Mouse (Mus musculus): ENCODE measurements at regions not wholly inside any gene's neighbourhood (a gene's known extent, or its start where the extent isn't known, plus 50 kb on each side); places are given as distances from the start of the nearest gene placed in this dataset.

DNA sequence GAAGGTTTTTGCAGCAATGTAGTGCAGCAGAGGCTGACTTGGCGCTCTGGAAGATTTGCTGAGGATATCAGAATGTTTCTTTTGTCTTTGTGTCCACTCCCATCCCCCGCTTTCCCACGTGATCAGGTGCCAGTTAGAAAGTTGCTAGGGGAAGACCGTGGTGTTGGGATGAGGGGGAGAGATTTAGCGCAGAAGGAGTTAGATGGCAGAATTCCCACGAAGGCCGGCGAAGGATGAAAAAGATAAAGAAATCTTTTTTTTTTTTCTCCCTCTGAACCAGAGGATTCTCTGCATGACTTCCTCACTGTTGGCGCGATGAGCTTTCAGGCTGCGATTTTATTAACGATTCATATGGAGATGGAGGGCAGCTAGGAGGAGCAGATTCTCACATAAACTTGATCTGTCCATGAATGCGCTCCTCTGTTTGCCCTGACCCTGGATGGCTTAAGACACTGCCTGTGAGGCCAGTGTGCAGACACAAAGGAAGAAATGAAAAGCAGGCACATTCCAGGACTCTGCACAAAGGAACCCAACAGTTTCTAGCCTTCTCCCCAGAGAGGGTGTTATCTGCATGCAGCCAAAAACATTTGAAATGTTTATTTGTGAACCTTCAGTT is 201.5 kb downstream of the Gm11146 start:
- DNase-seq (ENCODE audit: low spot score), result peak; percentile 45

DNA sequence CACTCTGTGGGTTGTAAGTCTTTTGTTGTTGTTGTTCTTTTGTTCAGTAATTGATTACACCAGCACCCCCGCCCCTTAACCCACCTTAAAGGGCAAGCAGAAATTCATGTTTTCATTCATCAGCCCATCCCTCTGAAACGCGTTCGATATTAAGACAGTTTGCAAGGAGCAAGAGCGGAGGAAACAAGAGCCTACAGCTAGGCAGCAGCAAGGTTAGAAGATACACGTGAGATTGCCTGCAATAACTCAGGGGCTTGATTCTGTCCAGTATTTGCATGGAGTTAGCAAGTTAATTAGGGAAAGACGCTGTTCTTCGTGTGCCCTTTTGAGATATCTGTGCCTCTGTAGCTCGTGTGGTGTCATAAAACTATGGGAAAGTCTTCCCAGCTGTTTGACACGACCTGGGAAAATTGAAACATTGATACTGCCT is 202.0 kb downstream of the Gm11146 start:
- DNase-seq (ENCODE audit: low spot score), result no peak

DNA sequence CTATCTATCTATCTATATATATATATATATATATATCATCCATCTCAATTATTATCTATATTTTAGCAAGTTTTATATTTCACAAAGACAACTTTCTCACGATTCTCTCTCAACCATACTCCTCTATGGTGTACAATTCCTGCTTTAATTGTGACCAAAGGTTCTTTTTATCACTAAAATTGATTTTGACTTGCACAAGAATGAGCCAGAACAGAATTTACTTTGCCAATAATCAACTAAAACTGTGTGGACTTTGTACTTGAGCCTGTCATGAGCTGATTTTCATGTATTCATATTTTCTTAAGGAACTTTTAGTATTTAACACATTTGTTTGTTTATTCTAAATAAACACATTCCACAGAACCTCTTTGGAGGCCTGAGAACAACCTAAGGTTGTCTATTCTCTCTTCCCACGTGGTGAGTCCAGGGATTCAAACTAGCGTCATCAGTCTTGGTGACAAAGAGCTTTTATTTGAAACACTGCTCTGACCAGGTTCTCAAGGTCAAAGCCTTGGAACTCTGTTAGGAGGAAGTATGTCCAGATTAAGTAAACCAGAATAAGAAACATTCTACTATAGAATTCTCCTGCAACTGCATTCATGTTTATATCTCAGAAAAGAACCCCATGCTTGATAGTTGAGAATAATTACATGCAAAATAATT is 207.7 kb downstream of the Gm11146 start:
- no peak for DNase-seq (ENCODE audit: low spot score)

DNA sequence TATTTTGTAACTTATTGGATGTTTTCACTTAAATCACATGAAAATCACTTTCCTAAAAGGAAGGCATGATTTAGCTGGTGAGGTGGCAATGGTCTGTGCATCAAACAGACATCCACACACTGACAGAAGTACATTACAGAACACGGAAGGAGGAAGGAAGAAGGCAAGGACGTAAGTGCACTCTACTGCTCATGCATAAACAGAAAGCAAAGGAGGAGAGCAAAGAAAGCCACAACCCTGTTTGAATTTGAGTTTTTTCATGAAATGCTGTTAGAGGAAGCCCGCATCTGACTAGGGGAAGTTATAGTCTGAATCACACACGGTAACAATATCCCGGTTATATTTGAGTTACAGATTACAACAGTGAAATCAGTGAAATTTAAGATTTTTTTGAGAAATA is 208.4 kb downstream of the Gm11146 start:
- no peak for DNase-seq (ENCODE audit: low spot score)

DNA sequence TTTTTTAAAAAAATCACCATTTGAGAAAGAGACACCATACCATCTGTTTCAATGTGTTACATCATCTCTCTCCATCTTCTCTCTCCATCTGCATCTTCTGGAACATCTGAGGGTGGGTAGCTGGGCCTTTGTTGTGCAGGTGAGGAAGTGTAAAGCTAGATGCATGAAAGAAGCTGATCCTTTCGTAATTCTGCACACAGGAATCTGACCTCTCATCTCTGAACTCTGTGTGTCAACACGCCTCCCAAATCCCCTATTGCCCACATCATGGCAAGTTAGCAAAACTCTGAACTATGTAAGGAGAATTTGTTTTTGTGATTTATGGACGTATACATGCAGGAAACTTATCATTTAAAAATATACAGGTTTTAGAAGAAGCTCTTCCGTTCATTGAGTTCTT is 209.7 kb downstream of the Gm11146 start:
- no peak for DNase-seq (ENCODE audit: low spot score)

DNA sequence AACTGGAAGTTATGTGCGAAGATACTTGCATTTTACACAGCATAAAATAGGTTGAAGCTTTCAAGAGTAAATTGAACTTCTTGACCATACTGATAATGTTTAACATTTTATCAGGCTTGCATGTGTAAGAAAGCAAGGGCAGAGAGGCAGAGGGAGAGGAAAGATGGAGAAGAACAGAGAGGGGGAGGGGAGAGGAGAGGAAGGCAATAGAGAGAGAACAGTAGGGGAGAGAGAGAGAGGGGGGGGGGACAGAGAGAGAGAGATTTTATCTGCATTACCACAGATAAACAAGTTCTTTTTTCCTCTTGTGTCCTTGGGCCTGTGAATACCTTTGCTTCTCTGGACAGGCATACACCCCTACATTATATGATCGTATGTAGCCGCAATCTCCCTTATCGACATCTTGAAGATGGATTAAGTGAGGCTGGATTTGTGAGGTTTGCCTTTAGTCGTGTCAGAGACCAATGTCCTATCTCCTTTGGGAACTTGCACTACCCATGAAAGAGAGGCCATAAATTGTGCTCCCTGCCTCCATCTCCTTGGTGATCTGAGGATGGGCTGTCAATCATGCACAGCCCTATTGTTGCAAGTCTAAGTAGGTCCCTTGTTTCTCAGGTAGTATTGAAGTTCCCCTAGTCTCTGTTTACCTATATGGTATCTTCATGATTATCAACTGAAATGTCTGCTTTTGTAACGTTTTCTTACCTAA is 217.7 kb downstream of the Gm11146 start:
- no peak for DNase-seq (ENCODE audit: low spot score)

DNA sequence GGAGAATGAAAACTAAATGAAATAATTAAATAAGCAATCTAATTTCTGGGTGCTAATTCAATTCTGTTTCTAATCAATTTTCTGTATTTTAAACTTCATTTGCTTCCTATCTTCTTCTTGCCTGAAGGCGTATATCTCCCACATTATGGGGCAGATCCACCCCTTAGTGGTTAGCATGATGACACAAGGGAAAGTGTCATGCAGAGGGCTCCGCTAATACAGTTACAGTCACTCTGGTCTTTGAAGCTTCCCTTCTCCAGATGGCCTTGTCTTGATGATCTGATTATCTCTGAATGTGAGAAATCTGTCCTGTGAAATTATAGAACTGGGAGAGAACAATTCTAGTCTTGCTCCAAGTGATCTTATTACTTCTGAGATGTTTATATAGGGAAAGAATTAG is 219.1 kb downstream of the Gm11146 start:
- DNase-seq (ENCODE audit: low spot score), result no peak

DNA sequence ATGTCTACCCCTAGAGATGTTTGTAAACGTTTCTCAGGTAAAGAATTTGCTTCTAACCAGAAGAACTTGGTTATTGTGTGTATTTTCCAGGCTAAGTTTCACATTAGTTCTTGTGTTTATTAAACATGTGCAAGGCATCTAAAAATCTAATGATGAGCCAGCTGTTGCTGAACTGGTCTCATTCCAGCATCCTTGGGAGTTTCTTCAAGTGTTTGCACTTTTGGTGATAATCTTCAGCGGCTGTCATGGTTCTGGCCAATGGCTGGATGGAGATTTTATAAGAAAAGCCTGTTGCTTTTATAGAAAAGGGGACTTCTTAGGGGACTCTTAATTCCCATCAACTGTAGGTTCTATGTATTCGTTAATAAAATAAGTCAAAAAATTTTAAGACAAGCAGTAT is 229.1 kb downstream of the Gm11146 start:
- no peak for DNase-seq (ENCODE audit: low spot score)

DNA sequence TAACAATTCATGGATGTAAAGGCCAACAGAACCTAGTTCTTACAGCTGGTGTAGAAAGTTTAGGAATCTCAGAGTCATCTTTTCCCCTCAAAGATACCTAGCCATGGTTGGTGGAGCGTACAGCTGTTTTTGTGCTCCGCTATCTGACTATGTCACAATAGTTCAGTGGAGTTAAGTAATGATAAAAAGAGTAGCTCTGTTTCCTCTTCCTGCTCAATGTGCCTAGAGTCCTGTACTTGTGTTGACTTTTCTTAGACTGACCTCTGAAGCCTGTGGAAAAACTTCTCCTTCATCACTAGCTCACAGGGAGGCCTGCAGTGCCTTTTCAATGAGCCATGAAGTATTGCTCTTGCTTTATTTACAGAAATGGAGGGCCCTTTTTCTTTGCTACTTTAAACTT is 232.1 kb downstream of the Gm11146 start:
- DNase-seq (ENCODE audit: low spot score), result no peak

DNA sequence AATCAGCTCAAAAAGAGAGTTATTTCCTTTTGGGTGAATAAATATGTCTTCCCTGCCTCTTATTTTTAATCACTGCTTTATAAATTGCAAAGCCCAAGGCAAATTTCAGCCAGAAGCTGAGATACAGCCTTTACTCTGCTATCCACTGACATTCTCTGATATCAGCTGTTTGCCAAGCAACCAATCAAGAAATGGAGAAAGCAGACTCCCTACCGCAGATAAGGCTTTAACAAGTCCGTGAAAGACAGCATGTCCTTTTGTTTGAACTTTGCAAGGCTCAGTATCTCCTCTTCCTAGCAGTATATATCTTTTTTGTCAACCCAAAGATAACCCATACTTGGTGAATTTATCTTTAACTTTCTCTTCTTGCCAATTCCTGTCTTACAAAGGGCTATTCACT is 236.6 kb downstream of the Gm11146 start:
- DNase-seq (ENCODE audit: low spot score), result no peak

DNA sequence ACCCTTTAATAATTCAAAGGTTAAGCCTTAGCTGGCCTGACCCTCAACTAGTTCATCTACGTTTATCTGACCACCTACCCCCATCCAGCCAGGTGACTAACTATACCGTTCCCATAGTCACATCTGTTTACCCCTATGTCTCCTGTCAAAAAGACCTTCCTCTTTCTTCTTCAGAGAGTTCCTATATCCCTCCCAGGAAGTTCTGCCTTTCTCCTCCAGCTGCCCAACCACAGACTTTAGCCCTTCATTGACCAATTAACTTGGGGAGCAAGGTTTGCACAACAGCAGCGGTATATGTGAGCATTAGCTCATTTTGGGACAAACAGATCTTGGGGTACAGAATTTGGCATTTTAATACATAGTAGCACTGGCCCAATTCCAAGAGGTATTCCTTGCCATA is 237.5 kb downstream of the Gm11146 start:
- DNase-seq (ENCODE audit: low spot score), result no peak

DNA sequence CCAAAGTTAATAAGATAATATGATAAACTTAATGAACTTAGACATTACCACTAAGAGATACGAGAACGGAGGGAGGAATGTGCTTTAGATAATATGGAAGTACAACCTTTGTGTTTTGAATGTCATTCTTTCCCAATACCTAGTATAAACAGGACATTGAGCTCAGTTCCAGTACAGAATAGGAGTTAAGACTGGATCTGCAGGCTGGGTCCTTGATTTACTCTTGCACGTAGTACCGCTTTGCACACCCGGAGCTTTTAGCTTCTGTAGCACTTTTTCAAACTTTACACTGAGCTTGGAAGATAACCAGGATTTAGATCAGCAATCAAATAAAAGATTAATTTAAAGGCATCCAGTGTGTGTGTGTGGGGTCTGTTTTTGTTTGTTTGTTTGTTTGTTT is 242.7 kb downstream of the Gm11146 start:
- no peak for DNase-seq (ENCODE audit: low spot score)

DNA sequence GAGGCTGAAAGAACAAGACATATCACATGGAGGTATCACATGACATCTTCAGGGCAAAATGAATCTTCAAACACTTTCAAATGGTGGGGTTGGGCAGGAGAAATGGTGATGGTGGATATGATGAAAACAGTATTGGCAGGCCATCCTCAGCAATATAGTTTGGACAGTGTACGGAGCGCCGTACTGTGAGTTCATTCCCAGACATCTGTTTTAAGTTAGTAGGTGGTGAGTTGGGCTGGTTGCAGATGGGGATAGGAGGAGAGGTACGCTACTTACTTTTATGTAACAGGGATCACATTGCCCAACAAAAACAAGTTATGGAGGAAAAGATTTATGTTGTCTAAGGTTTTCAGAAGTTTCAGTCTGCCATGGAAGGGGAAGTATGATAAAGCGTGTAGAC is 246.6 kb downstream of the Gm11146 start:
- no peak for DNase-seq (ENCODE audit: low spot score)

DNA sequence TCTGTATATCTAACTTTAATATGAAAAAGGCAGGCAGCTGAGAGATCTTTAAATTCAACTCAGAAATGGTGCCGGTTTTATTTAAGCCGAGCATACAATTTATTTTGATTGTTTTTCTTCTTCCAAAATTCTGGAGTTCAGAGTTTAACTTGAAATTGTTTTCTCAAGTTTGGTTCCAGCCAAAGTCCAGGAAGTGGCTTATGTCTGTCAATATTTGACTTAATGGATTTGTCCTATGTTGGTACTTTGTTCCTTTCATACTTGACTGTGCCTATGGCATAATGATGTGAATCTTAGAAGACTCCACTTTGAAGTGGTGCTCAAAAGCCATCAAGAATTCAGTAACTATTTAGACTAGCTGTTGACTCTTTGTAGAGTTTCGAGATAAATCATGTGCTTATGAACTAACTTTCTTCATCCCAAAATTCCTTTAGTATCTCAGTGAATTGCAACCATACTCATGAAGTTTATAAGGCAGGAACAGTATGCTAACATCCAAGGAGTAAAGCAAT is 247.6 kb downstream of the Gm11146 start:
- DNase-seq (ENCODE audit: low spot score), result no peak

DNA sequence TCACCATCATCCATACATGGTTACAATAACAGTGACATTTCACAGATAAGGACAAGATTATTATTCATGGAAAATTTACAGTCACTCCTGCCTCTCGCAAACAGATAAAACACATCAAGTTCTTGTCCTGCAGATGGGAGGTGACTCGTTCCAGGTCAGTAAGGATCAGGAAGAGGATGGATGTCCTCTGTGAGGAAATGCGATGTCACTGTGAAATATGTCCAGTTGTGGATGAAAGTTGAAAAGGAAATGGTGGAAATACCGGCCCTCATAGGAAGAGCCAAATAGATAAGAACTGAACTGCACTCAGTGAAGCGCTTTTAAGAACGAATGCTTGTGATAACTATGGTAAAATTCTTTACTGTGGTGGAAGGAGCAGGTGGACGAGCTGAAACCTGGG is 255.8 kb downstream of the Gm11146 start:
- DNase-seq (ENCODE audit: low spot score), result no peak

DNA sequence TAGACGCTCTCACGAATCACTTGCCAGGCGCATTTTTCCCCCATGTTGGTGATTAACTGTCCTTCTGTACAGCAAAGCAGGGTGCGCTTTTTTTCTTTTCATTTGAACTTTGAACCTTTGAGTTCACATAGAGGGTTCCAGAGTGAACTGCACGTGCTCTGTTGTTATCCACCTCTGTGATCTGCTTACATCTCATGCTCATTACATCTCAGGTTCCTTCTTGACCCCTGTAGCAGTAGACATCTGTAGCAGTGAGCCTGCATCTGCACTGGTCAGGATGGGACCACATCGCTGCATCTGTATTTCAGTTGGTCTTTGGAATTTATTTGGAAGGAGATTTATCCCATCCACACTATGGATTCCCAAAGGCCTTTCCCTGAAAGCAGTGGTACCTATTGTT is 269.6 kb downstream of the Gm11146 start:
- no peak for DNase-seq (ENCODE audit: low spot score)

DNA sequence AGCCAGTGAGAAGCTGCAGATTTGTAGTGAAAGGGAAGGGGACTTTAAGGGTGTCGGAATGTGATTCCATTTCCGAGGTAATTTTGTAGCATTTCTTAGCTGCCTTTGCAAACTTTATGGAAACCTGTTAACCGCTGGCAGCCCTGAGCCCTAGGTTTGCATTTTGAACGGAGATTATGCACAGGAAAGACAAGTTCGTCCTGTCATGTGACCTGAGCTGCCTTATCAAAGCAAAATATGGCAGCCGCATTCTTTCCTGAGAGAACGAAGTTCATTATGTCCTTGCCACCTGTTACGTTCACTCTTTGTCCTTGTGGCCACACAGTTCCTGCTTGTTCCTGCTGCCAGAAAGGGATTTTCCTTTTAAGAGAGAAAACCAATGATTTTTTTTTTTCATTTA is 270.9 kb downstream of the Gm11146 start:
- DNase-seq (ENCODE audit: low spot score), result peak; percentile 22

DNA sequence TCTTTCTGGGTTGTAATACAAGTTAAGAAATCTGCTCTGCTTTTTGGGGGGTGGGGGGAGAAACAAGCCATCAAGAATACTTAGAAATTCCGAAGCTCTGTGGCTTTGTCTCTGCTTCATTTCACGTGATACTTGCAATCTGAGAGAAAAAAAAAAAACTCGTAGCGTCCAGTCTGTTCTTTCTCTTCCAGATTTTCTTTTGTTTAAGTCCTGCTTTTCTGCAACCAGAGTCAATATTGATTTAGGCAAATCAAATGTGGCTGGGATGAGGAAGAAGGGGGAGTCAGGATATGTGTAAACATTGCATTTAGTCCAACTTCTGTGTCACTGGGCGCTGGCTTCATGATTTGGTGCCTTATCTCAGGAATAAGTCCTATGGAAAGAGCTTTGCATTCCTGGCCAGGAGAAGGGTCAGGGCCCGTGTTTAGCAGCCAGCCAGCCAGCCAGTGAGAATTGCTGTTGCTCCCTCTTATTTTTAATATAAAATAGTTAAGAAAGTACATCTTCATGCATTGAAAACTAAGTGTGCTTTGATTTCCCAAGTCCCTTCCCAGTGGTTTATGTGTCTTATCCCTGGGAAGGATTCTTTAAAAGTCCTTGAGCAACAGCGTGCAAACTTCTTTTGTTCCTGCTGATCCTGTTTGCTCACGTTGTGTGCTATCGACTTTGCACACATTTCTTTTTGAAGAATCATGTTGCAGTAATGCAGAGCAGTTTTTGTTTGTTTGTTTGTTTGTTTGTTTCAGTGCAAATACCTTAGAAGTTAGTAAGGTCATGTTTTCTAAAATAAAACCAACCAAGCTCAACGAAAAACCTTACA is 272.0 kb downstream of the Gm11146 start:
- peak; percentile 74 for DNase-seq (ENCODE audit: low spot score)

DNA sequence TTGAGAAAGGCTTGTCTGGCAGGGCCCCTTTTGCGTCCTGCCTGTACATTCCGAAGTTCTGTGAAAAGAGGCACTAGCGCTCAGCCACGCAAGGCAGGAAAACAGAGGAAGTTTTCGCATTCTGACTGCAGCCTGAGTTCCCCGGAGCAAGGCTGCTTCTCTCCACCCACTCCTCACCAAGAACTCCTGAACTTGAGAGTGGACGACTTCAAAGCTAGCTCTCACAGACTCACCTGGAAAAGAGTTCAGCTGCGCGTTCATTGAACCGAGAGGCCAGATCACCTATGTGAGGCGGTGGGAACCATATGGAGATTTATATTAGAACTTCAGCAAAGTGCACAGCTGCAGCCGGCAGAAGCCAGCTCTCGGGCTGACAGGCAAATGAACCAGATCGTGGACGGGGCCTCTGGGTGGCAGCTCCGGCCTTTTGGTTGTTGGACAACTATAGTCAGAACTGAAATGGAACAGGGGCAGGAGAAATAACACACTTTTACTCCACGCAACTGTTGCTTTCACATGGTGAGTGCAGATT is 272.7 kb downstream of the Gm11146 start:
- no peak for DNase-seq (ENCODE audit: low spot score)

DNA sequence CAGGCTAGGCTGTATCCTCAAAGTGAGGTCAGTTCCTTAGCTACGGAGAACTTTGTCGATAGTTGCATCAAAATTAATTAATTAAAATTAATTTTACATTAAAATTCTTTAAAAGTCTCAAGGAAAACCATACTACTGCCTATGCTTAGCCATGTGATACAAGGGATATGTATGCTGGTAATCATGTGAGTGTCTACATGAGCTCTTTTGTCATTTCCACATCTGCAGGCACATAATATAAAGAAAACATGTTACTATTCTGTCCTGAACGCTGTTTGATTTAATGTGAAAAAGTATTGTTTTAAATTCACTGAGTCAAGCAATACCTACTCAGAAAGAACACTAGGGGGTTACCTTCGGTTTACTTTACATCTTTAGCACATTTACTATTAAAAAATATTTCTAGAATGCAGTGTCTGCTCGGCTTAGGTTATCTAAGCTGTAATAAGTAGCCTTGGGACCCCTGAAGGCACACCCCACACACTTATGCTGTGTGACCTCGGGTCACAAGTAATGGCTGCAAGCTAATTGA is 273.2 kb downstream of the Gm11146 start:
- no peak for DNase-seq (ENCODE audit: low spot score)

DNA sequence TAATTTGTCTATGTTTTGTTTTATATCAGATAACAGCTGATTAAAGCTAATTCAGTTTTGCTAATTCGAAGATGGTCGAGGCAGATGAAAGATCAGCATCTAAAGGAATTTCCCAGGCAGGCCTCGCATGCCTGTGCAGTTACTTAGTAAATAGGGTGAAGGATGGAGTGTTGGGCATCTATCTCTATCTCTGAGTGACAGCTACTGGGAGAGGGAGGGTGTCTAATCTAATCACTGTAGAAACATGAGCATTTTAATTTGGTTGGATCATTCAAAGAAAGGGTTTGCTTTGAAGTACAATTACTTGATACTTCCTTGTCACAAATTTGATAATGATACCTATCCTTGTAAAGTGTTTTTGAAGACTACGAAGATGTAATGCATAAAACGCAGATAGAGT is 273.8 kb downstream of the Gm11146 start:
- no peak for DNase-seq (ENCODE audit: low spot score)

DNA sequence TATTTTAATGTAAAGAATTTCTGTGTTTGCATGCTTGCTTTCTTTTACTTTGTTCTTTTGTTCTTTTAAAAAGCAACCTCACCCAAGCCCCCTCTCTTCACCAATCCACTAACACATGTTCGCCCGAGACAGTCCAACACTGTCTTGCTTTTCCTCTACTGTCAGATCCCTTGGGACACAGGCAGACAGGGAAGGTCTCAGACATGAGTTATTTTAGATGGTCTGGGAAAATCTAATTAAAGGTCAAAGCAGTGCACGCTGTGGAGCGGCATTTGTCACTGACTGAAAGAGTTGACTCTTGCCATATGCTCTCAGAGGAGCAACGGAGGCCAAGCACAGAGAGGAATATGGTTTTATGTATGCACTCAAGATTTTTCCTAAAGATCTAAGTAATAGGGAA is 279.6 kb downstream of the Gm11146 start:
- peak; percentile 18 for DNase-seq (ENCODE audit: low spot score)

All from adipocyte (in vitro differentiated cells).